Mouse (Mus musculus) testis, postnatal 10 days (tissue): ENCODE results near the gene Liph.
"Not testable (repeated sequence)": the region's sequence is repeated elsewhere in the genome, so short reads cannot be mapped to it uniquely, and the experiment has no call there.

Experiments
- DNase-seq: peaks from one replicate; pipeline ENCODE4 v3.0.0; 2021; ENCODE audit warnings: low spot score

Liph gene

DNA sequence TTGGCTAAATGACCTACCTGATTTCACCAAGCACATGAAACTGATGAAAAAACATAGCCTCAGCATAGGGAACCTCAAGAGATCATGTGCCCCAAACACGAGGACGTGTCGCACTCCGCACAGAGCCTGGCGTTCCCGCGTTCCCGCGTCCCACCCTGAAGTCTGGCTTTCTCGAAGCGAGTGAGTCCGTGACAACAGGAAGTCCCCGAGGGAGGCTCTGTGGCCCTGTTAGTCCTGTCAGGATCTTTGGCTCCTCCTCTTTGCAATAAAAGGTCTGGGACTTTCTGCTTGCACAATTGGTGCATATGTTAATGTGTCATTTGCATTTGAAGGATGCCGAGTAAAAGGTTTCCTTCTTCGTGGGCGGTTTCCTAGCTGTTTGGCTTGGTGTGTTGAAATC is at the start of gene Liph:
Gene Liph, minus strand, starts transcription at position 360 of the 400 bp plus-strand sequence.
- DNase-seq, result no peak

- no peak for DNase-seq
These were observed 48.4 kb upstream of the Liph start for GRCm38 (mm10) chr16:22043830-22044229.

DNA sequence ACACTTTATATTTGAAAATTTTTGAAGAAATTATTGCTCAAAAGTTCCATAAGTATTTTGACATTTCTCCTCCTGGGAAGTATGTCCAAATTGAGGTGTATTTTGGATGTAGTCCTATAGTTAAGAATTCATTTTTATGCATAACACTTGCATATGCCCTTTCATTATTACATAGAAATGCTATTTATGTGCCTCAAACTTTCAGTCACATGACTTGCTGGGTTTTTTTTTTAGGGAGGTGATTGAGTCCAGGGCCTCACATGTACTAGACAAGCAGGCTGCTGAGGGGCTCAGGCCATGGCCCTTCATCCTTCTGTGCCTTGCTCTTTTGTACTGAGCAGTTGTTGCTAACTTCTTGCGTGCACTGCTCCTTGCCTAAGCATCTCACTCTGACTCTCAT is 44.5 kb upstream of the Liph start:
- no peak for DNase-seq

DNA sequence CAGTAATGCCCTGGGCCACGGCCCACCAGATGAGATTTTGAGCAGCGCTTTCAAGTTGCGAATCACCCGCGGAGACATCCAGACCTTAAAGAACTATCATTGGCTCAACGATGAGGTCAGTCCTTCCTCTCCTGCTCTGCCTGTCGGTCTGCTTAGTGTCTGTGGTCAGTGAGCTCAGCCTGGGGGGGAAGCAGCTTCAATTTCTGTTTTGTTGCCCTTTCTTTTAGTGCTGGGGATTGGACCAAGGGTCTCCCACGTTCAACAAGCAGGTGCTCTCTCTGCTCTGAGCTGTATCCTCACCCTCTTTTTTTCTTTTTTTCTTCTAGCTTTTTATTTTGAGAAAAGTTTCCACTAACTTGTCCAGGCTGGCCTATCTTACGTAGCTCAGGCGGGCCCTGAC is 43.1 kb upstream of the Liph start:
- DNase-seq, result no peak

- no peak for DNase-seq
These were observed 32.0 kb upstream of the Liph start for GRCm38 (mm10) chr16:22027474-22027873.

- peak; percentile 52 for DNase-seq
These were observed 26.7 kb upstream of the Liph start for GRCm38 (mm10) chr16:22022122-22022521.

DNA sequence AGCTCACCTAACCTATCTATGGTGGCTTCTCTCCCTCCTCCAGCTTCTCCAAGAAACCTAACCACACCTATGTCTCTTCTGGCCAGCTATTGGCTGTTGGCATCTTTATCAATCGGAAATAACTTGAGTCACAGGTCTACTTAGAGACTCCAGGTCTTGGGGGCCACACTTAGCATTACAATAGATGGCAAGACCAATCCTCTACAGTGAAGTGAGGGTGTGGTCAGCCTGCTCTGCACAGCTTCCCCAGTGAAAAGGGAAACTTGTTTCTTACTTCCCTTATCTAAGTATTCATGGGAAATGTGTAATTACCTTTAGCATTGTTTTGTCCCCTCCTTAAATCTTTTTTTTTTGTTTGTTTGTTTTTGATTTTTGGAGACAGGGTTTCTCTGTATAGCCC is 20.1 kb upstream of the Liph start:
- DNase-seq, result no peak

- DNase-seq, result no peak
These were observed 14.1 kb upstream of the Liph start for GRCm38 (mm10) chr16:22009596-22009995.

DNA sequence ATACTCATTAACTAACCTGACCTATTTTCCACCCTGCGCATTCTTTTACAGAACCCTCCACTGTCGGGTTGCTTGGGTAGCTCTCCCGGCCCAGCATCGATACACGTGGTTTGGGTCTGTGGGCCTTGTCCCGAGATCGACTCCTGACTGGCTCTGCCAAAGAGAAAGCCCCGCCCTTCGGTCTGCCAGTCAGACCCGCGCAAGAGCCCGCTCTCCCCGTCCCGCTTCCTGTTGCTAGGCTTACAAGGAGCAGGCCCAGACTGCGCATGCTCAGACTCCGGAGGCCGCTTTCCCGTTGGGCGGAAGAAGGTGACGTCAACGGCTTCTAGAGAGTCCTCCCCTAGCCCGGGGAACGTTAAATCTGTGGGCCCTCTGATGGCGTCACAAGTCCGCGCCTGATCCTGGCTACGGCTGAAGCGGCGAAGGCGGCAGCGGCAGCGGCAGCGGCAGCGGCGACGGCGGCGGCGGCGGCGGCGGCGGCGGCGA is 13.7 kb upstream of the Liph start, which contains the start of gene Senp2:
Gene Senp2, plus strand, starts transcription at position 386 of the 486 bp plus-strand sequence.
- DNase-seq, result peak; percentile 100

GRCm38 (mm10) chr16:22001606-22002005 is 6.1 kb upstream of the Liph start:
- DNase-seq, result no peak

- no peak for DNase-seq
These were observed 5.7 kb upstream of the Liph start for GRCm38 (mm10) chr16:22001172-22001571.

GRCm38 (mm10) chr16:21999941-22000690 is 4.7 kb upstream of the Liph start:
- no peak for DNase-seq

GRCm38 (mm10) chr16:21998061-21998460 is 2.6 kb upstream of the Liph start:
- no peak for DNase-seq

DNA sequence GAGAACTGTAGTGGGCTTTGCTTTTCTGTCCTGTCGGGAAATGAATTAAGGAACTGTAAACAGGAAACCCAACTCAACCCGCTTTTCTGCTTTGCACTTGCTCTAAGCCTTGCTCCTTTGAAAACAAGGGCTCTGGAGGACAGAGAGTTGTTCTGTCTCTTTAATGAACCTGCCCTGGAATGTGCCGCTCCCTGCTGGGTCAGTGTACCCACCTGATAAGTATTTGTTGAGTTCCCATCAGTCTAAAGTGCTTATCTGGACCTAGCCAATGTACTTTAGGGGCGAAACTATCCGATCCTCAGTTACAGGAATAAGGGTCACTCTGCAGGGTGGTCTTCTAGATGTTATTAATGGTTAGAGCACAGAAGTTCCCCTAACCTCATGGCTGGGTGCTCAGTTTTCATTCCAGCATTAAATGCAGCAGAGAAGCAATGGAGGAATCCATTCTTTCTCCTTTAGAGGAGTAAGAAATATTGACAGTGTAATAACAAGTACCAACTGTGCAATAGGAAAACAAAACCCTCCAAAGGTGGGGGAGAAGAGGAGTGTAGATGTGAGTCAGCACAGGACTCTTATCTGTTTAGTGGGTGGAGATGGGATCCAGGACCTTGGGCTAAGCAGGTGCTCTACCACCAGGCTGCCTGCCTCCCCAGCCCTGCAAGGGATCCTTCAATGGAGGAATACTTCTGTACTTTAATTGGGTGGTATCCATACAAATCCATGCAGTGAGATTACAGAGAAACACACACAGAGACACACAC is 1.6 kb upstream of the Liph start:
- DNase-seq, result no peak

- no peak for DNase-seq
These were observed 939 bp upstream of the Liph start for GRCm38 (mm10) chr16:21996402-21996801.

DNA sequence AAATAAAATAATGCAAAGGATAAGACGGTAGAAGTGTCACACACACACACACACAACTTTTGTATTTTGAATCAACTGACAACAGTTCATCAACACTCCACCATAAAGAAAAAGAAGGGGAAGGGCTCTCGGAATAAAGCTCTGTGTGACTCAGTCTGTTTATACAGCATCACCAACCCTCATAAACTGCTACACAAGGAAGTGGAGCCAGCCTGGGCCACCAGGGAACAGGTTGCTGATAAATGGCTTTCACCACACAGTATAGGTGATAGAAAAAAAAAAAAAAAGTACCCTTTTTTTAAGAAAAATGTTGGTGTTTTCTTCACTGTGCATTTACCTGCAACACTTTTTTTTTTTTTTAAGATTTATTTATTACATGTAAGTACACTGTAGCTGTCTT is 3.7 kb downstream of the Liph start:
- DNase-seq, result no peak

GRCm38 (mm10) chr16:21990893-21991292 is 4.6 kb downstream of the Liph start:
- not testable (repeated sequence) for DNase-seq

DNA sequence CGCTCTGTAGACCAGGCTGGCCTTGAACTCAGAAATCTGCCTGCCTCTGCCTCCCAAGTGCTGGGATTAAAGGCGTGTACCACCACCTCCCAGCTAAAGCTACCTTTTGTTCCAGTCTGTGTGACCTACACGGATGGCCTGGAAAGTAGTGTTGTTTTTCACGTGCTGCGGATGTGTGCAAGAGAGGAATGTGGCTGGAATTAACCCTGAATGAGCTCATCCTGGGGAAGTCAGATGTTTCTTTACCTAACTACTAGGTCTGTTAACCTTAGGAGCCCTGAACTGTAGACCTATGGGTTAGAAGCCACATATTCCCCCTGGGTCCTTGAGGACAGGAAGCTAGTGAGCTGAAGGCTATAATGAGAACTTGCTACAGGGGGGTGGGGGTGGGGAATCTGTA is 7.5 kb downstream of the Liph start:
- DNase-seq, result no peak

- no peak for DNase-seq
These were observed 9.3 kb downstream of the Liph start for GRCm38 (mm10) chr16:21986191-21986590.

GRCm38 (mm10) chr16:21984091-21984490 is 11.4 kb downstream of the Liph start:
- DNase-seq, result no peak

DNA sequence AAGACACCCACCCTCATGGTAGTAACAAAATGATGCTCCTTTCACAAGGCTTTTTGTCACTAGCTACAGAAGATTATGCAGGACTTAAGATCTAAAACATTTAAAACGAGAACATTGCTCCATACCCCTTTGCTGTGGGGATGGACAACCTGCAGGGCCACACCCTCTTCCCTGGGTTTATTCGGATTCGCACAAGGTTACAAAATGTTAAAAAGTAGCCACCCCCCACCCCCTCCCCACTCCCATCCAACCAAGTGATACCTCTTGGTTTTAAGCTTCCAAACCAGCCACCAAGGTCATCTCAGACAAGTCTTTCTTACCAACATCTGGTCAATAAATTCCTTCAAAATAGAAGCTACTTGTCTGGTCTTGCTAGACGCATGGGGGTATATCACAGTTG is 11.9 kb downstream of the Liph start:
- DNase-seq, result no peak

DNA sequence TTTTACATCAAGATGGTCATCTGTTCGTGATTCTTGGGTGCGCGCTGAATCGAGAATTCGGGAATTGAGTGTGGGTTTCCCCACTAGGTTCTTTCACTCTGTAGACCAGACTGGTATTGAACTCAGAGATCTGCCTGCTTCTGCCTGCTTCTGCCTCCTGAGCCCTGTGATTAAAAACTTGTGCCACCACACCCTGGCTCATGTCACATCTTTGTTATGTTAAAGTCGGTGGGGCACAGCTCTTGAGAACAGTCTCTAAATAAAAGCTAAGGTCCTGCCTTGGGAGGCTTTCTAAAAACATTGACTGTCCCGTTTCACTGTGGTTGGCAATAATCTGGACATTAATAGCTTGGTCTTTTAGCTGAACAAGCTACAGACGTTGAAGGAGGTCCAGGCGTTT is 12.3 kb downstream of the Liph start:
- DNase-seq, result no peak

DNA sequence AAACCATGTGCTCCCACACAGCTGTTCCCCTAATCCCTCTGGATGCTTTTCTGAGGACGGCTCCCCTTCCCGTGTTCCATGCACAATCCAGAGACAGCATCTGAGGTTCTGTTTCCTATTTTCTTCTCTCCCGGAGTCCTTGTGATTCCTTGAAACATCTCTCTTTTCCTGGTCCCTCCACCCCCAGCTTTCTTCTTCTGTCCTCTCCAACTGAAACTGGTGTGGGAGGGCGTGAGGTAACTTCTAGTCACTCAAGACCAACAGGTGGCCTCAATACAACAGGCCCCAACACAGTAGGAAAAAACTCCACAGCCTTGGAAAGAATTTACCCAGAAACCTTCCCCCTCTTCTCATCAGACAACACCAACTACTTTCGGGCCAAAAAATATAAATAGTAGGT is 18.1 kb downstream of the Liph start:
- DNase-seq, result no peak
